Mouse (Mus musculus): ENCODE measurements around the gene Kbtbd6. TPM values are rescaled to one million over a fixed set of nuclear protein-coding genes. Genes with fewer than 3 reads are reported as not detected.
"Not testable (repeated sequence)": the region's sequence is repeated elsewhere in the genome, so short reads cannot be mapped to it uniquely, and the experiment has no call there.

The Kbtbd6 gene
- 0.14 and 0.15 TPM in 2 replicates for polyA plus RNA-seq (2012; rRNA removed)

DNA sequence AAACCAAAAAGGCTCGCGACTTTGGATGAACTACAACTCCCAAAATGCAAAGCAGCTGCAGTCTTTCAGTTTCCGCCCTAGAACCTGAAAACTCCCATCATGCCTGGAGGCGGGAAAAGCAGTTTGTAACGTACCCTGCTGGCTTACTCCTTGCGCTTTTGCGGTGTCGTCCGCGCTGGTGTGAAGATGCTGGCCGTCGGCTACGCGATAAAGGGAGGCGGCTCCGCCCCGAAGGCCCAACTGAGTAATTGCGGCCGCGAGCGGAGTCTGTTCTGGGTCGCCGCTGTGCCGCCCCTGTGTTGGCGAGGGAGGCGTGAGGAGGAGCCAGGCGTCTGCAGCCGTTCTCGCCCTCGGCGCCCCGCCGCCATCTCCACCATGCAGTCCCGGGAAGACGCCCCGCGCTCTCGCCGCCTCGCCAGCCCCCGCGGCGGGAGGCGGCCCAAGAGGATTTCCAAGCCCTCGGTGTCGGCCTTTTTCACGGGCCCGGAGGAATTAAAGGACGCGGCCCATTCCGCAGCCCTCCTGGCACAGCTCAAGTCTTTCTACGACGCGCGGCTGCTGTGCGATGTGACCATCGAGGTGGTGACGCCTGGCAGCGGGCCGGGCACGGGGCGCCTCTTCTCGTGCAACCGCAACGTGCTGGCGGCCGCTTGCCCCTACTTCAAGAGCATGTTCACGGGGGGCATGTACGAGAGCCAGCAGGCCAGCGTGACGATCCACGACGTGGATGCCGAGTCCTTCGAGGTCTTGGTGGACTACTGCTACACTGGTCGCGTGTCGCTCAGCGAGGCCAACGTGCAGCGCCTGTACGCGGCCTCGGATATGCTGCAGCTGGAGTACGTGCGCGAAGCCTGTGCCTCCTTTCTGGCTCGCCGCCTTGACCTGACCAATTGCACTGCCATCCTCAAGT, at the start of gene Kbtbd6:
Gene Kbtbd6 (plus strand): TSS at position 155 of the 910 bp plus-strand sequence.
- H3K27ac ChIP-seq (ENCODE audit: insufficient read depth, low read depth, low read length); H3K36me3 ChIP-seq (ENCODE audit: control insufficient read depth, insufficient read depth, low read length); H3K4me1 ChIP-seq (ENCODE audit: control insufficient read depth, insufficient read depth, low read length); H3K27me3 ChIP-seq (replicated peaks; ENCODE audit: control insufficient read depth, insufficient read depth, low read length): not testable (repeated sequence)
- peak within 1 kb of the TSS; percentile 51 for H3K4me3 ChIP-seq (ENCODE audit: insufficient read depth, low read depth, low read length)
- 13% methylated on average over 39 of the region's 89 CpGs for WGBS
- peak; percentile 89 for DNase-seq

DNA sequence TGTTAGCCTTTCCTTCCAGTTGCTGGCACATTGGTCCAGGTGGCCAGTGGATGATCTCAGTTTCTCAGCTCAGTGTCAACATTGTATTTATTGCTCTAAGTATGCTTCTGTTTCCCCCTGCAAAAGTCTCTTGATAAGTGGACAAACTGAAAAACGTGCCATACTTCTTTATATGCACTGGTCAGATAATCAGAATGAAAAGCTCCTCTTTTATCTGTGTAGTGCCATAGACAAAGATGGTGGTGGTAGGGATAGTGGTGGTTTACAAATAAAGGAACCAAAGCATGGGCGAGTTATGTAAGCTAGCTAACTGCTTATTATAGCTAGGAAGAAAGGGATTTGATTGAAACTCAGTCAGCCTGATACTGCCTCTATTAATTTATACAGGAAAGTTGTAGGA, 44.0 kb upstream of the Kbtbd6 start:
- no peak for DNase-seq

DNA sequence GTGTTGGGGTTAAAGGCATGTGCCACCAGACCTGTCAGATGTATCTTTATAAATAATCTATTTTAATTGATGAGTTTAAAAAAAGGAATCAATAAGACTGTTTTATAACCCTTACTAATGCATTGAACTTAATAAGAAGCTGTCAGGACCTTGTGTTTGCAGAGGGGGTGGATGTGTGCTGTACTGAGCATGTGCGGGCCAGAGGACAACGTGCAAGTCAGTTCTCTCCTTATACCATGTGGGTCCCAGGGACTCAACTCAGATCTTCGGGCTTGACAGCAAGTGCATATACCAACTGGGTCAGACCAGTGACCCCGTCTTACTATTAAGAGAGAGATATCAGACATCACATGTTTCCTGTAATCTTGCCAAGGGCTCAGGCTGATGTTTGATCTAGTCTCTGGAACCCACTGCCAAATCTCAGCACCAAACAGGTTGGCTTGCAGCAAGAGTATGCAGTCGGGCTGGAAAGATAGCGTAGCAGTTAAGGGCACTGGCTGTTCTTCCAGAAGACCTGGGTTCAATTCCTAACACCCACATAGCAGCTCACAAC, 42.3 kb upstream of the Kbtbd6 start:
- Histone ChIP-seq H3K36me3 (ENCODE audit: control insufficient read depth, insufficient read depth, low read length) (no peaks in the 10 kb centered on the region; the same call in none of the 2 replicates), H3K27ac (ENCODE audit: insufficient read depth, low read depth, low read length) (no peak overlapping the region), H3K4me1 (ENCODE audit: control insufficient read depth, insufficient read depth, low read length) (no peaks in the 10 kb centered on the region), H3K27me3 (replicated peaks; ENCODE audit: control insufficient read depth, insufficient read depth, low read length) (no peaks in the 10 kb centered on the region), H3K4me3 (ENCODE audit: insufficient read depth, low read depth, low read length) (no peak overlapping the region)
- TF ChIP-seq CTCF (conservative IDR thresholded peaks at IDR 0.05; ENCODE audit: insufficient read depth, insufficient read length, low read depth, low read length) (no peak), POLR2A (IDR thresholded peaks at IDR 0.05; ENCODE audit: low read depth, low read length) (no peak)
- no peak for DNase-seq
- 91% methylated on average over 6 of the region's 6 CpGs for WGBS

More for the DNA sequence above, 44.0 kb upstream of the Kbtbd6 start:
- WGBS = 87% methylated on average over 2 of the region's 2 CpGs
- no peak overlapping the region for H3K4me3 ChIP-seq (ENCODE audit: insufficient read depth, low read depth, low read length)
- no peaks in the 10 kb centered on the region; the same call in none of the 2 replicates for H3K36me3 ChIP-seq (ENCODE audit: control insufficient read depth, insufficient read depth, low read length)
- no peak for TF ChIP-seq CTCF (conservative IDR thresholded peaks at IDR 0.05; ENCODE audit: insufficient read depth, insufficient read length, low read depth, low read length)
- no peak for TF ChIP-seq POLR2A (IDR thresholded peaks at IDR 0.05; ENCODE audit: low read depth, low read length)
- H3K27ac ChIP-seq (ENCODE audit: insufficient read depth, low read depth, low read length) = no peak overlapping the region
- no peaks in the 10 kb centered on the region for H3K27me3 ChIP-seq (replicated peaks; ENCODE audit: control insufficient read depth, insufficient read depth, low read length)
- H3K4me1 ChIP-seq (ENCODE audit: control insufficient read depth, insufficient read depth, low read length) = no peaks in the 10 kb centered on the region

DNA sequence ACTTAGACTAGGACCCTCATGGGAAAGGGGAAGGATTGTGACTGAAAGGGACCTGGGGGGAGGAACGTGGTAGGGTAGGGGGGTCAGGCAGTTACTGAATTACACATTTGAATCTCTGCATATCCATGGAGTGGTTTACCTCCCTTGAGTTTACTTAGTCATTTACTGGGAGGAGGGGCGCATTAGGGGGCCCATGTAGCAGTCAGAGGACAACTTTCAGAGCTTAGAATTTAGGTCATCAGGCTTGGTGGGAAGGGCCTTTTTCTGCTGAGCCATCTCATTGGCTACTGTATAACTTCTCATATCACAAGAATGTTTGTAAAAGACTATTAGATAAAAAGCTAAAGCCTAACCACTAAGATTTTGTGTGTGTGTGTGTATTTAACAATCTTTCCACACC, 41.0 kb upstream of the Kbtbd6 start:
- WGBS = 84% methylated on average over 2 of the region's 2 CpGs
- no peak for DNase-seq
- H3K4me3 ChIP-seq (ENCODE audit: insufficient read depth, low read depth, low read length) = no peak overlapping the region
- H3K36me3 ChIP-seq (ENCODE audit: control insufficient read depth, insufficient read depth, low read length) = no peaks in the 10 kb centered on the region; the same call in none of the 2 replicates
- no peaks in the 10 kb centered on the region for H3K4me1 ChIP-seq (ENCODE audit: control insufficient read depth, insufficient read depth, low read length)
- no peak overlapping the region for H3K27ac ChIP-seq (ENCODE audit: insufficient read depth, low read depth, low read length)
- TF ChIP-seq CTCF (conservative IDR thresholded peaks at IDR 0.05; ENCODE audit: insufficient read depth, insufficient read length, low read depth, low read length) = no peak
- no peak for TF ChIP-seq POLR2A (IDR thresholded peaks at IDR 0.05; ENCODE audit: low read depth, low read length)
- H3K27me3 ChIP-seq (replicated peaks; ENCODE audit: control insufficient read depth, insufficient read depth, low read length) = no peaks in the 10 kb centered on the region

DNA sequence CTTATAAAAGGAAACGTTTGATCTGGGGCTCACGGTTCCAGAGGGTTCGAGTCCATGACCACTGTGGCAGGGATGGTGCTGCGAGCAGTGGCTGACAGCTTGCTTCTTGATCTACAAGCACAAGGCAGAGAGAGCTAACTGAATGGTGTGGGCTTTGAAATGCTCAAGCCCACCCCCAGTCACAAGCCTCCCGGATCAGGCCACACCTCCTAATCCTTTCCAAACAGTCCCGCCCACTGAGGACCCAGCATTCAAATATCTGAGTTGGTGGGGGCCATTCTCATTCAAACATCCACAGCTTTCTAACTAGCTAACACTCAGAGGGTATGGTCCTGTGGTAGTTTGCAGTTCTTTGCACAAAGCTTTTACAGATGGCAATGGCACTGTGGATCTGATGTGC, 38.5 kb upstream of the Kbtbd6 start:
- no peak overlapping the region for H3K4me3 ChIP-seq (ENCODE audit: insufficient read depth, low read depth, low read length)
- WGBS = 89% methylated on average over 6 of the region's 6 CpGs
- H3K27me3 ChIP-seq (replicated peaks; ENCODE audit: control insufficient read depth, insufficient read depth, low read length) = no peaks in the 10 kb centered on the region
- H3K4me1 ChIP-seq (ENCODE audit: control insufficient read depth, insufficient read depth, low read length) = no peaks in the 10 kb centered on the region
- no peaks in the 10 kb centered on the region; the same call in none of the 2 replicates for H3K36me3 ChIP-seq (ENCODE audit: control insufficient read depth, insufficient read depth, low read length)
- H3K27ac ChIP-seq (ENCODE audit: insufficient read depth, low read depth, low read length) = no peak overlapping the region
- TF ChIP-seq CTCF (conservative IDR thresholded peaks at IDR 0.05; ENCODE audit: insufficient read depth, insufficient read length, low read depth, low read length) (no peak), POLR2A (IDR thresholded peaks at IDR 0.05; ENCODE audit: low read depth, low read length) (no peak)
- no peak for DNase-seq

DNA sequence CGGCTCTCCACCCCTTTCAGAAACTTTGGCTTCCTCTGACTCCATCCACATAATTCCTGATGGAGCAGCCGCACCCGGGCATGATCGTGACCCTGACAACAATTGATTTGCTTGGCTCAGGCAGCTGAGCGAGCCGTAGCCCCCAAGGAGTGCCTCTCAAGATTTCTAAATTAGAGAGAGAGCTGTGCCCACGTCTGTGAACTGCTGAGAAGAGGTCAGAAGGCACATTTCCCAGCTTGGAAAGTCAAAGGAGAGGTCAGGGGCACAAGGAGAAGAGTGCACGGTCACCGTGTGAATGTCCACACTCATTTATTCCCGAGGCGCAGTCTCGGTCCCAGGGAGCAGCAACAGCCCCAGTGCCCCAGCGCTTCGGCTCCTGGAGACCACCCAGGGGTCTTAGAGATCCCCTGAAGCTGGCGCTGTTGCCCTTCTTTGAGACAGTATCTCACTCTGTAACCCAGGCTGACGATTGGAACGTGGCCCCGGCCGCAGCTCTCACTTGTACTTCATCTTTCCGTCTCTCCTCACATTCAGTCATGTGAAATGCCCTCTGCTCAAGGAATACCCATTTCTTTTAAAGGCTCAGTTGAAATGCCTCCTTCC, 31.5 kb upstream of the Kbtbd6 start:
- H3K4me3 ChIP-seq (ENCODE audit: insufficient read depth, low read depth, low read length) = no peak overlapping the region
- DNase-seq = no peak
- H3K27ac ChIP-seq (ENCODE audit: insufficient read depth, low read depth, low read length) = no peak overlapping the region
- H3K36me3 ChIP-seq (ENCODE audit: control insufficient read depth, insufficient read depth, low read length) = no peaks in the 10 kb centered on the region; the same call in 1 of the 2 replicates
- no peaks in the 10 kb centered on the region for H3K4me1 ChIP-seq (ENCODE audit: control insufficient read depth, insufficient read depth, low read length)
- no peaks in the 10 kb centered on the region for H3K27me3 ChIP-seq (replicated peaks; ENCODE audit: control insufficient read depth, insufficient read depth, low read length)
- WGBS = 82% methylated on average over 20 of the region's 20 CpGs
- TF ChIP-seq POLR2A (IDR thresholded peaks at IDR 0.05; ENCODE audit: low read depth, low read length) = no peak
- no peak for TF ChIP-seq CTCF (conservative IDR thresholded peaks at IDR 0.05; ENCODE audit: insufficient read depth, insufficient read length, low read depth, low read length)

Data from kidney, adult 2 months (tissue).